Mouse (Mus musculus): ENCODE measurements at regions not wholly inside any gene's neighbourhood (a gene's known extent, or its start where the extent isn't known, plus 50 kb on each side); places are given as distances from the start of the nearest gene placed in this dataset.

DNA sequence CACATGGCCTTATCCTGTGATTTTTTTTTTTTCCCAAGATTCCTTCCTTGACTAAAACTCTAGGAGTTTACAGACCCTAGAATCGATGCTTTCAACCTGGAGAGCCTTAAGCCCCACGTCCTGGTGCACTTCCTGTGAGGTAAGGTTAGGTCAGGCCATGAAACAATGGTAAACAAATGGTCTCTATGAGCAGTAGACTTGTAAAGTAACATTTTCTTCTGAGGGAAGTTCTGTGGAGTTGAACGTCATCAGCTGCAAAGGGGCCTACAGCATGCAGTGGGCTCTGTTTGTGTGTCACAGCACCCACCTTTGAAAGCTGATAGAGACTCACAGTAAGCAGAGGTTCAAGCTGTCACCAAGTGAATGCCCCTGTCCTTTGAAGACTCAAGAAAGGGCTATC, 87.3 kb upstream of the Eomes start:
- TF ChIP-seq CTCF (IDR thresholded peaks at IDR 0.05), result no peak
- no peak for TF ChIP-seq POLR2A (IDR thresholded peaks at IDR 0.05; ENCODE audit: insufficient read depth, low read depth, low read length)

Data from heart, adult 2 months (tissue).